Mouse (Mus musculus): Measurements from ENCODE around the gene Ap4s1. TPM values are rescaled to one million over a fixed set of nuclear protein-coding genes. Genes with fewer than 3 reads are reported as not detected.

Gene Ap4s1
- polyA plus RNA-seq (2012; ENCODE audit: low replicate concordance), result 11.6 and 13.0 TPM in 2 replicates

DNA sequence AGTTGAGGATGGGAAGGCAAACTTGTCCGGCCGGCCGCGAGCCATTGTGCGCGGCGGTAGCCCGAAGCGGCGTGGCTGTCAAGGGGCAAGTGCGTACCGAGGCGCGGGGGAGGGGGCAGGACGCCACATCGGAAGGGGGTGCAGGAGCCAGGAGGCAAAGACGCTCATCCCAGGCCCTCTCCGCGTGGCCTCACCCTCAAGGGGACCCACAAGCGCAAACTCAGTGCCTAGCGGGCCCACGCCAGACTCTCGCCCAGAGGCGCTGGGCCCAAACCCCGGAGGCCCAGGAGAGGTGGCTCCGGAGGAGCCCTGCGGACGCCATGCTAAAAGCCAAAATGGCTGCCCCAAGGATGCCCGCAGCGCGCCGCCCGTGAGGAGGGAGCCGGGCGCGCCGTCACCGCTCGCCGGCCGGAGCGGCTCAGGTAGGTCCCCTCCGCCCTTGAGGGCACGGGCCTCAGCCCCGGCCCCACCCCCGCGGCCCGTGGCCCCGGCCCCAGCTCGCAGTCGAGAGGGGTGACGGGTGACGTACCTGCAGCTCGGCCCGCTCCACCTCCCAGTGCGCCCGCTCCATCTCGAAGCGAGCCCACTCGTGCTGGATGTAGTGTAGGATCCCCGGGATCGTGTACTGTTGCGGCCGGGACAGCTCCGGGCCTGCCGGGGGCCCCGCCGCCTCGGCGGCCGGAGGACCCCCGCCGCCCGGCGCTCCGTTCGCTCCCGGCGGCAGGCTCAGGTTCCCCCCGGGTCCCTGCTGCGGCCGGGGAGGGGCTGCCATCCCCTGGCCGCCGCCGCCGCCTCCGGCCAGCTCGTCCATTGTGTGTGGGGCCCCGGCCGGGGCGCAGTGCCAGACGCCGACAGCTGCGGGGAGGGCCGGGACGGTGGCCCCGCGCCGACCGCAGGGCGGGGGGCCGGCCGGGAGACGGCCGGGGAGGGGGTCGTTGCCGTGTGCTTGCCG, at the start of gene Ap4s1:
Gene Ap4s1, plus strand, starts transcription at position 141 of the 952 bp plus-strand sequence.

GRCm38 (mm10) chr12:51691845-51692632, 1.2 kb downstream of the Ap4s1 start, which contains the start of gene Strn3:
TSS of gene Strn3 (minus strand) at chr12:51691897.

Other genes starting within 250 kb of the Ap4s1 start
- gene Coch, start 97.7 kb upstream of the Ap4s1 start, polyA plus RNA-seq (2012; ENCODE audit: low replicate concordance), result 0.93 and 7.8 TPM in 2 replicates
- 21.3 and 24.3 TPM in 2 replicates for gene Strn3, start 864 bp downstream of the Ap4s1 start, polyA plus RNA-seq (2012; ENCODE audit: low replicate concordance)
- 5.8 and 11.6 TPM in 2 replicates for gene Hectd1, start 138.5 kb downstream of the Ap4s1 start, polyA plus RNA-seq (2012; ENCODE audit: low replicate concordance)